Mouse (Mus musculus) cerebellum, postnatal 10 days (tissue): ENCODE data around the gene Snapc5.

Experiments
- DNase-seq, 2 experiments: peaks; one replicate each; pipeline ENCODE4 v3.0.0; 2021; ENCODE audit warnings: mixed read lengths in 2 of 2

Gene Snapc5

DNA sequence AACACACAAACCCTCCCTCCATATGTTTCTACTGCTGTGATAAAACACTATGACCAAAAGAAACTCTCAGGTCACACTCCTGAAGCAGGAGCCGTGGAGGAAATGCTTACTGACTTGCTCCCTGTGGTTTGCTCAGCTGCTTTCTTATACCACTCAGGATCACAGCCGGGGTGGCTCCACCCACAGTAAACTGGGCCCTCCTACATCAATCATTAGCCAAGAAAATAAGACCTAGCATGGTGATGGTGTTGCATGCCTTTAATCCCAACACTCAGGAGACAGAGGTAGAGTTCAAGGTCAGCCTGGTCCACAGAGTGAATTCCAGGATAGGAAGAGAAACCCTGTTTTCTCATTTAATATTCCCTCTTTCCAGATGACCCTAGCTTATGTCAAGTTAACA, 20.8 kb downstream of the Snapc5 start:
- DNase-seq = no peak

DNA sequence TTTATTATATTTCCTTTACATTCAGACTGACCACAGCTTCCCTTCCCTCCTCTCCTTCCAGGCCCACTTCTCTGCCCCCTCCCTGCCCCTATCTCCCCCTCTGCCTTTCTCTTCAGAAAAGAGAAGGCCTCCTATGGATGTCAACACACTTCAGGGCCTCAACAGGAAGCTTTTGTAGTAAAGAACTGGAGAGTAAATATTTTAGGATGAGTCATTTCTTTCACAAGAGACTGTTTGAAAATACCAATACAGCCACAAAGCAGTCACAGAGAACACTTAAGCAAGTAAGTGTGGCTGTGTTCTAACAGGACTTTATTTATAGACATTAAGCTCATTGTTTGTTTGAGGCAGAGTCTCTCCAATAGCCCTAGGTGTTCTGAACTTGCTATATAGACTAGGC, 23.3 kb downstream of the Snapc5 start:
- DNase-seq = no peak

DNA sequence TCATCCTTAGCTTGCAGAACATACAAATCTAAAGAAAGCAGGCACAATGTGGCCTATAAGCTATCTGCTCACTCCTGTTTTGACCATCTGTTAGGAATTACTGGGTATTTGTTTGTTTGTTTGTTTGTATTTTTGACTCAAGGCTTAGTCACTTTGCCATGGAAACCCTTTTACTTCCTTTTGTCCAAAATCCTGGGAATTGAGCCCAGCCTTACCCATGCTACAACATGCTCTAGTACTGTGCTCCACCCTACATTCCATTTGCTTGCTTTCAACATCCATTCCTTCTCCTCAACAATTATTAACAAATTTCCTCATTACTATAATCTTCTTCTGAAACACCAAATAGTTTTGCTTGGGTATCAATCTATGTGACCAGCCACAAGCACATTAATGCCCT, 23.8 kb downstream of the Snapc5 start:
- DNase-seq = no peak

DNA sequence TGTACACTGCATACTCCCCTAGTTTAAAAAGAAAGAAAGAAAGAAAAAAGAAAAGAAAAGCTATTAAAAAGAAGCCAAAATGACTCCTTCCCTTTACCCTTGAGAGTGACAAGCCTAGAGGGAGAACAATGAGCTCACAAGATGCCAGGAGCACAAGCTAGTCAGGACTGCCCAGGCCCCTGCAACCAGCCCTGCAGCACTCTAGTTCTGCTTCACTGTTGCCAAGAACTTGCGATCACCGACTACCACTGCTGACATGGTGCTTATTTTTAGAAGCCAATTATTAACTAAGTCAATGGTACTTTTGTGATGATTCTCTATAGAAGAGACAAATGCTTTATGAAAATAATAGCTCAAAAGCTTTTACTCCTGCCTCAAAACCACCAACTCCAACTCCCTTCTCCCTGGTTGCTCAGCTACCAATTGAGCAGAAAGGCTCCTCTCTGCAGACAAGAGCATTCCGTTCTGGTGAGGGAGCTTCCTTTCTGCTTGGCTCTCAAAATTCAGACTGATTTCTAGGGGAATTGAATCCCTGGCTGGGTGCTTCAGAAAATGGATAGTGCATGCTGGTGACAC, 28.5 kb downstream of the Snapc5 start:
- no peak for DNase-seq

DNA sequence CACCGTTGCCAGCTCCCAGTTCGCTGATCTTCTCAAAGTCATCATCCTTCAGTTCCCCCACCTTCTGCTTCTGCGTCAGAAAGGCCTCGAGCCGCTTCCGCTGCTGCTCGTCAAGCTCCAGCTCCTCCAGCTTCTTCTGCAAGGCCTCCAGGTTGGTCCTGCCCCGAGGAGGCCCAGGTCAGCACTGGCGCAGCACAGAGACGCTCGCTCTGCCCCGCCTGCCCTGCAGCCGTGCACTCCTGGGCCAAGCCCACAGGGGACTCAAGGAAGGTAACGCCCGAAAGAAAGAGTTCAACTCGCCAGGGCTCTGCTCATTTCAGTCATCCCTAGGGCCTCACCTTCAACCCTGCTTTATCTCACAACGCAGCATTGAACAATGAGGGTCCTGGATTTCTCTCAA, 35.4 kb downstream of the Snapc5 start:
- no peak for DNase-seq

DNA sequence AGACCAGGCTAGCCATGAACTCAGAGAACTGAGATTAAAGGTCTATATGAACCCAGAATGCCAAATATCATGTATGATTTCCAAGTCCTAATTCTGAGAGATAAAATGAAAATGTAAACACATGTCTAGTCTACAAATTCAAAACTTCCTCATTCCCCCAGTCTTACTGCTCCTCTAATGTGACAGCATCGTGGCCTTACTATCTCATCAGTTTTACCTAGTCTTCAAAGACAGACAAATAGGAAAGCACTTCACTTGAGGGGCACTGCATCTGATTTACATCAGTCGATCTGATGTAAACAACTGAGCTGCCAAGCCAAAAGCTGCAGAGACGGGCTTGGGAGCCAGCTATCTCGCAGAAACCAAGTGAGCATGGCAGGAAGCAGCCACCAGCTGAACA, 37.0 kb downstream of the Snapc5 start:
- DNase-seq = no peak

DNA sequence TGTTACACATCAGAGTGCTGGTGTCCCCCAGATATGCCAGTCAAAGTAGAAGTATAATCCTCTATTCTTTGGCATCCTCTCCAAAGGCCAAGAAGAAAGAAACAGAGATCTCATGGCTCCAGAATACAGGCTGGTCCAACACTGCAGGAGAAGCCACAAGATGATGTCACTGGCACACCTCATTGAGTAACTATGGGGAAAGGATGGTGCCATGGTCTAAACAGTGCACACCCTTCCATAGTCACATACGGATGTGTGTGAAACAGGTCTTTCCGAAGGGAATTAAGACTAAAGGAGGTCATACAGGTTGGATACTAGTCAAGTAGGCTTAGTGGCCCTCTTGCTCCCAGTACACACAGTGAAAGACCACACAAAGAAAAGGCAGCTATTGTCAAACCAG, 37.6 kb downstream of the Snapc5 start:
- DNase-seq = no peak

DNA sequence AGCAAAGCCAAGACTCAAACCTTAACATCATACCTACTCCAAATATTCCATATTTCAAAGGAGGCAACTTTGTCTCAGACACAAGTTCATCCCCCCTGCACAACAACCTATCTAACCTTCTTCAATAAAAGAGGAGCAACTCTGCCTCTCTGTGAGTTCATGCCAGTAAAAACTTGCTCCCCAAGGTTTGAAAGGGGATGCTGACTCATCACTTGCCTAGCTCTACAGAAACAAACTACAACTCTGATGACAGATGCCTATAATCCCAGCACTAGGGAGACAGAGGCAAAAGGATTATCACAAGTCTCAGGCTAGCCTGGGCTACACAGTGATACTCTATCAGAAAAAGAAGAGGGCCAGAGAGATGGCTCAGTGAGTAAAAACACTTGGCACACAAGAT, 38.8 kb downstream of the Snapc5 start:
- DNase-seq = no peak

DNA sequence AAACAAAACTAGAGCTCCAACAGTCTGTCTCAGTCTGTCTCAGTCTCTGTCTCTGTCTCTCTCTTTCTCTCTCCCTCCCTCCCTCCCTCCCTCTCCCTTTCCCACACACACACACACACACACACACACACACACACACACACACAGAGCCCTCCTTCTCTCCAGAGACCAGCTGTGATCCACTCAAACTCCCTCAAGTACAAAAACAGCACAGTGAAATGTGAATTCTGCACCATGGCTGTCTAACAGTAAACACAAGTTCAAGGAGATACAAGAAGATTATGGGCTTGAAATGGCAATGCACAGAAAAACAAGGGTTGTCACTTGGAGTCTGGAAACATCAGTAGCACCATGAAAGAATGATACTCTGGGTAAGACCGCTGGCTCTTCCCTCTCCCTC, 40.2 kb downstream of the Snapc5 start:
- DNase-seq = no peak

DNA sequence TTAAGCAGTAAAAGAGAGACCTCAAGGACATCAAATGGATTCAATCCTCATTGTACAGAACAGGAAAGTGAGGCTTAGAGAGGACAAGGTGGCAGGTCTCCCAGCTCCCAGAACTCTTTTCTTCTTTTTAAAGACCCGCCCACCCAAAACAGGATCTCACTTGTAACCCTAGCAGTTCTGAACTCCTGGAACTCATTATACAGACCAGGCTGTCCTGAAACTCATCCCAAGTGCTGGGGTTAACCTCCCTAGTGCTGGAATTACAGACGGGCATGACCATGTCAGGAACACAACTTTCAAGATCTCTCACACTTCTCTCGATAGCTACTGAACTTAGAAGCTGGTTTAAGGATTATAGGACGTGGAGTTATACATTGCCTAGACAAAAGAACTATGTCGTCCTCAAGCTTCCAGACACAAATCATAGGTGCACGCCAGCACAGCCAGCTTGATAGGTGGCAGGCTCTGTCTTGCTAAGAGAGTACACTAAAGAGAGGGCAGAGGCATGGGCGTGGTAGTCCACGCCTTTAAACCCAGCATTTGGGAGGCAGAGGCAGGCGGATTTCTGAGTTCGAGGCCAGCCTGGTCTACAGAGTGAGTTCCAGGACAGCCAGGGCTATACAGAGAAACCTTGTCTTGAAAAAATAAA, 40.8 kb downstream of the Snapc5 start:
- no peak for DNase-seq

DNA sequence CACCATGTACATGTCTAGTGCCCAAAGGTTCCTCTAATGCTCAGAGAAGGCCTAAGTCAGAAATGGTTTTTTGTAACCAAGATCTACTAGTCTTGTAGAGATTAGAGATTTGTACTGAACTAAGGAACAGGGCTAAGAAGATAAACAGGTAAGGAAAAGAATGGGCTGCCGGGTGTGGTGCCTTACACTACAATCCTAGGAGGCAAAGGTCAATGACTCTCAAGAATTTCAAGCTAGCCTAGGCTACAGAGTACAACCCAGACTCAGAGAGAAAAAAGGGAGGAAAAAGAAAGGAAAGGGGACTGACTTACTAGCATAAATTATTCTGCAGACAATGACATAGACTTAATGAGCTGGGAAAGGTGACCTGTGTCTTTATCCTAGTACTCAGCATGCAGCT, 41.5 kb downstream of the Snapc5 start:
- DNase-seq = no peak

DNA sequence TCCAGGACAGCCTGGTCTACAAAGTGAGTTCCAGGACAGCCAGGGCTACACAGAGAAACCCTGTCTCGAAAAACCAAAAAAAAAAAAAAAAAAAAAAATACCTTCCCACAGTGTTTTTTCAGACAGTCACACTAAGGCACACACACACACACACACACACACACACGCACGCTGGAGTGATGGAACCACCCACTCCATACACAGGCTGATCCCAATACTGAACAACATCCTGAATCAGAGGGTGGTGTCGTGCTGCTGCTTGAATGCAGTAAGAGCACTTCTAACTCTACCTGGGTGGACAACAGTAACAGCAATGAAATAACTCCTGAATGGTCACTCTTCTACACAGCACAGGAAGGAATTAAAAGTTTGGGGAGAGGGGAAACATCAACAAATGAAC, 42.4 kb downstream of the Snapc5 start:
- DNase-seq = no peak

DNA sequence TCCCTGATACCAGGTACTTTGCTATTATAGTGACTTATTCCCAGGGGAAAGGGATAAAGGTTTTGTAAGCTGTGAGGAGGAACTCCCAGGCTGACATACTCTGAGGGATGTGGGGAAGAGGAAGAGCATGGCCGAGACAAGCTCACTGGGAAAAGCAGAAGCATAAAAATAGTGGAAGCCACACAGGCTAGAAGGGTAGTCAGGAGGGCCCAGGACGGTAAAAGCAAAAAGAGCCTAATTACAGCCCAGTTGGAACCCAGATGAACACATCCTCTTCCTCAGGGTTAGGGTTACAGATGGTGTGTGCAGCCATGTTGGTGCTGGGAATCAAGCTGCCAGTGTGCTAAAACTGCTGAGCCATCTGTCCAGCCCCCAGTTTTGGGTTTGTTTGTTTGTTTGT, 43.0 kb downstream of the Snapc5 start:
- DNase-seq = no peak

DNA sequence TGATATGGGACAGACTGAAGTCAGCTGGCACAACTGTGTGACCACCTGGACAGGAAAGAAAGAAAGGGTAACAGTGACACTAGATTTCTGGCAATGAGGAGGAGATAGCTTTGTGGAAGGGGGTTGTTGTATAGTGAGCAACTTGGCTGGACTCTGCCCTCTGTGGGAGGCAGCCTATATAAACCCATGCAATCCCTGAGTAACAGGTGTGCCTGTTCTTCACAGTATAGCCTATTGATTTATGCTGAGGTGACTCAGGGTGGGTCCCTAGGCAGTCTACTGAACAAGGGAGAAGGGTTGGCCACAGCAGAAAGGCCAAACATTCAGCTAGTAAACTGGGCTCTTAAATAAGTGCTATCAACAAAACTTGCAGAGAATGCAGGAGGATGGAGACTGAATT, 46.7 kb downstream of the Snapc5 start:
- no peak for DNase-seq

DNA sequence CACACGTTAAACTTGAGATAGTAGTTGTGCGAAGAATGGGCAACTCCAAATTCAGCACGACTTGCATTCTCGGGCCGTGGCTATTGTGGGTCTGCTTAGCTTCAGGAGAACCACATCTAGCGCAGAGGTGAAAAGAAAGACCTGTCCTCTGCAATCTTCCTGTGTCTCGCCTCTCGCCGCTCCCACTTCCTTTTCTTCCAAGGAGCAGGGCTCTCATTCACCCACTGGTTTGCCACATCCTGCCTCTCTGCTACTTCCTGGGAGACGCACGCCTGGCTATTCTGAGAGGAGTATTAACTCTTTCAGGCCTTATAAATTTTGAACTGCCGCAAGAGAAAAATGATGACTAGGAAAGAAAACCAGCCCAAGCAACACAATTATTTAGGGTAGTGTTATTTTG, 48.7 kb downstream of the Snapc5 start:
- DNase-seq = no peak

DNA sequence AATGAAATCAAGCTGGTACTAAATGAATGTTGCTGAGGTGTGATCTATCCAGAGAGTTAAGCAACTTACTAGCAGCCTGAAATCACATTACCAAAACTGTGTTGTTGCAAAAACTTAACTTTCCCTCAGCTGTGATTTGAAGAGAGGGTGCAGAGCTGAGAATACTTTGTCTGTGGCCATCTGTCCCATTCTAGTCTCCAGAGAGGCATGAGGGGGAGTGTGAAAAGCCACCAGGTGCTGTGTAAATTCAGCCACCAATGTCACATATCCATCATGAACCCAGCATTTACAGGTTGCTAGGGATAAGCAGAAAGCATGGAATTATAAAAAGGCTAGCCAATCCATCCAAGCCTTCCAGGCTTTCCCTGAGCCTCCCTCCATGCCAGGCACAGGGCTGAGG, 49.9 kb downstream of the Snapc5 start:
- no peak for DNase-seq

DNA sequence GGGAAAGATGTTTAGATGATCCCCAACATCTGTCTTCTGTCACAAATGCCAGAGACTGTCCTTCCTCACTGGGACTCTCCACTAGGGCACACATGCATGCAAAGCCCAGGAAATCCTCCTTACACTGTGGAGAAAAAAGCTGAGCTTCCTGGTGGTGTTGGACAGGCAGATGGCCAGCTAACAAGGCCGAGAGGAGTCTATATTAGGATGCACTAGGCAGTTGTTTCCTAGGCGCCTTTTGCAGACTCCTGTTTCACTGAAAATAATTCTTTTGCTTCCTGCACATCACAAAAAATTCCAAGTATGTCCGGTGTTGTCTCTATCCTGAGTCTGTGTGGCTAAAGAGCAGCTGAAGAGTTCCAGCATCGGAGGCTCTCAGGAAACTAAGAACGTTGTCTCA, 52.1 kb downstream of the Snapc5 start:
- no peak for DNase-seq

DNA sequence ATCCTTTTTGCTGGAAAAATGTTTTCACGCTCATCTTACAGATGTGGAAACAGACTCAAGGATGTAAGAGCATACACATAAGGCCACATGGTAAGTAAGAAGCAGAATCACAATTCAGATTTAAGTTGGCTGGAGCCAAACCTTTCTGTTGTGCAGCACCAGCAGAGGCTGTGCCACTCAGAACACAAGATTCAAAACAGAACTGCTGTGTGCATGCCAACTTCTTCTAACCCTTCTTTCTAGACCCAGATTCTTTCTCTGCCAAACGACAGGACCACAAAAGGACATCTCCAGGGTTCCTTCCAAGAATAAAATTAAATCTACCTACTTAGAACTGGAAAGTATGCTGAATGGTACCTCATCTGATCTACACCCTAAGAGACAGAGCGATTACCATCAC, 52.6 kb downstream of the Snapc5 start:
- DNase-seq = no peak

DNA sequence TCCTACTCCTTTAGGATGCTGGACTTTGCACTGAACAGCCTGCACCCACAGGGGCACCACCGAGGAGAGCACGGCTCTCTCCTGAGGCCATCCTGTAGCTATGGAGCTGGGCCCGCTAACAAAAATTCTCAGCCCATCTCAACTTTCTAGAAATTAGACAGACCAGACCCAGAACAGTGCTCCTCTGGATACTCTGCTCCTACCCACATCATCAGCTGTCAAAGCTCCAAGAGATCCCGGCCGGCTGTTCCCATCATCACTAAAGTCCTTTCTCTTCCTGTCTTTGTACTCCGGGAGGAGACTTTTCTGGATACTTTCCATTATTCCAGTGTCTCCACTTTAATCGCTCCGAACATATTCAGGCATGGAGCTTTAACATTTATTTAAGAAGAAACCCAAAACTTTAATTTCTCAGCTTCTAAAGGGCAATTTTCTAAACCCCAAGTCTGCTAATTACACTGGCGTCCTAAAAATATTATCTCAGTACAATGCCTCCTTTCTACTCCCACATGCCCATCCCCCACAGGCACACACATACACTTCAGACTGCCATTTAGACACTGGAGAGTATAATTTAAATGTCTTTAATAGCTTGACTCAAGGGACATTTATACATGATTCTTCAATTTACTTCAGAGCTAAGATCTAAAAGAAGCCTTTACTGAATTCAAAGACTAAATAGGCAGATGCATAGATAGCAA, 53.3 kb downstream of the Snapc5 start:
- peak in 1 of 2 experiments; percentile 24 for DNase-seq
